Mouse (Mus musculus): ENCODE measurements around the gene Pdpk1.

GRCm38 (mm10) chr17:24156394-24156793 lies 5.7 kb upstream of the Pdpk1 start:
- TF ChIP-seq CTCF (IDR thresholded peaks at IDR 0.05; ENCODE audit: extremely low read depth, insufficient read length, insufficient replicate concordance, low read depth, low read length) (no peak), POLR2A (IDR thresholded peaks at IDR 0.05; ENCODE audit: low read depth, low read length) (no peak)

Data from small intestine, adult 2 months (tissue).